Mouse (Mus musculus): ENCODE results near the gene AW011738.

- no peak for TF ChIP-seq CTCF (IDR thresholded peaks at IDR 0.05; ENCODE audit: borderline replicate concordance, insufficient read depth, low read depth, low read length)
- TF ChIP-seq POLR2A (IDR thresholded peaks at IDR 0.05; ENCODE audit: borderline replicate concordance, insufficient read depth, low read length), result no peak
Observed at GRCm38 (mm10) chr4:156171828-156172227, 31.3 kb upstream of the AW011738 start.

All from cerebellum, adult 2 months (tissue).